Mouse (Mus musculus): Measurements from ENCODE around the gene Atp13a4.

The Atp13a4 gene

DNA sequence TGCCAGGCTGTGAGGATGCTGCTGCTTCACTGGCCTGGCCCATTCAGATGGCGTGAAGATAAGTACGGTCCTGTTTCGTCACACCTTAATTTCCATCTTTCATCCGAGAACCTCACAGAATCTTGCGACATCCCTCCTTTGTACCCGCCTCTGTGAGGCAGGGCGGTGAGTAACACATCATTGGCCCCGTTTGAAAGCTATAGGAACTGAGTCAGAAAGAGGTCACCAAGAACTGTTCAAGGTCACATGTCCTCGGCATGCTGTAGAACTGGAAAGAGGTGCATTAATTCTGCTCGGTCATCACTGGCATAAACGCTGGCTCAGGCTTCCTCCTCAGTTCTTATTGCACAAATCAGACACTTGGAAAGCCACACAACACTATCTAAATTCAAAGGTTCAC lies at the start of gene Atp13a4:
TSS of gene Atp13a4 (minus strand) at position 36 of the 400 bp plus-strand sequence.
- no peak for DNase-seq (ENCODE audit: extremely low read depth, low read depth)

DNA sequence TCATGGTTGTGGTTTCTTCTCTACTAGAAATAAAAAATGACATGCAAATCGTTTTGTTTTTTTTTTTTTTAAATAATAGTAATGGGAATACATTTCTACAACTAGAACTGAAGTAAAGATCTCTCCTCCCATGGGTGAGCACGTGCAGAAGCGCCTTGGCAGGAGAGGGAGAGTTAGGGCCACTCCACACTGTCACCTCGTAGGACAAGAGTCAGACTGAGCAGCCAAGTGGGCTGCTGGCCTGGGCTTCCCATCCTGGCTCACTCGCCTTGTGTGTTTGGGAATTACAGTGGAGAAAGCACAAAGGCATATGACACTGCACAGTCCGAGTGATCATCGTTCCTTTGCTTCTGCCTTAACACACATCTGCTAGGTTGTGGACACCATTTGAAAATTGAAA lies 47.5 kb upstream of the Atp13a4 start:
- no peak for DNase-seq (ENCODE audit: extremely low read depth, low read depth)

DNA sequence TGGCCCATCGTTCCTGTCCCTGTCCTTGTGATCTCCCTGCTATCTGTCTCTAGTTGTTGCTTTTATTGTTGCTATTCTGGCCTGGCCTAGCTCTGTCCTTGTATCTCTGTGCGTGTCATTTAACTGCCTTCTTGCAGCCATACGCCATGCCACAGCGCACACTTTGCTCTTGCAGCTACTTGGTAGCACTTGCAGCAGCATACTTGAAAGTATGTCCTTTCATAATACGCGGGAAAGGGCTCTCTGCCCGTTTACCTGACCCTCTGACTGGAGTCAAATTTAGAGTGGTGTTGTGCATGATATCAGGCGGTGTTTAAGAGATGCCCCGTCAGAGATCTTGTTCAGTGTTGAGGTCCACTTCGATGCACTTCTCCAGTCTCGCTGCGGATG lies 35.1 kb upstream of the Atp13a4 start:
- peak; percentile 19 for DNase-seq (ENCODE audit: extremely low read depth, low read depth)

DNA sequence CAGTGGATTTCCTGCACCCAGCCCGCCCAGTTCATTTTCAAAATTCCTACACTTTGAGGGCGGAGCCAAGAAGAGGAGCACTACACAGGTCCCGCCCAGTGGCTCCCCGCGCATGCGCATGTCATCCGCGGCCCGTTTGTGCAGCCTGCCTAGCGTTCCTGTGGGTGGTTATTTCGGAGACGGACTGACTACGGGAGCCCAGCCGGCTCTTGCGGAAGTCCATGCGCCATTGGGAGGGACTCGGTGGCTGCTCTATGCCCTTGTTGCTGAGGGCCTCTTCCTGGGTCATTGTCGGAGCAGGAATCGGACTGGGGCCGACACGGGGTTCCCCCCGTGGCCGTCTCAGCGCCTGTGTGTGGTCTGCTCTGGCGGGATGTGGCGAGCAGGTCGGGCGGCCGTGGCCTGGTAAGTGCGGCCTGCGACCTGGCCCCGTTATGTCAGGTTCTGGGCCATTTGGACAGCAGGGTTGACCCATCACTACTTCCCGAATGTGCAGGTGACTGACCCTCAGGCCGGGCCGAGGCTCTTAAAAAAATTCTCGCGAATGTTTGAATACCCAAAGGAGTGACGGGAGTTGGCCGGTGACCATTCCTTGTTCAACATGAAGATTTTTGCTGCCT lies 34.6 kb upstream of the Atp13a4 start, which contains the start of gene Opa1:
TSS of gene Opa1 (plus strand) at position 168 of the 620 bp plus-strand sequence.
- DNase-seq (ENCODE audit: extremely low read depth, low read depth) = peak; percentile 77

DNA sequence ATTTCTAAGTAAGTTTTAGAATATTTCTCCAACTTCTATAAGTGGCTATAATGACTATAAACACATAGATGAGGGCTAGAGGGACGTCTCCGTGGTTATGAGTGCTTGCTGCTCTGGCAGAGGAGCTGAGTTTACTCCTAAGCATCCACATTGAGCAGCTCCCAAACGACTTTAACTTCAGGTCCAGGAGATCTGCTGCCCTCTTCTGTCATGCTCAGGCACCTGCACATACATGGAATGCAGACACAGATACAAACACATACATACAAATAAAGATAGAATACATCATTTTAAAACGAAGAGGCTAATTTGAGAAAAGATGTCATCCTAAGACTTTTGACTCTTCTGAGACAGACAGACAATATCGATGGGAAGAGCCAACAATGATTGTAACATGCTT lies 31.0 kb upstream of the Atp13a4 start:
- DNase-seq (ENCODE audit: extremely low read depth, low read depth) = peak; percentile 16

DNA sequence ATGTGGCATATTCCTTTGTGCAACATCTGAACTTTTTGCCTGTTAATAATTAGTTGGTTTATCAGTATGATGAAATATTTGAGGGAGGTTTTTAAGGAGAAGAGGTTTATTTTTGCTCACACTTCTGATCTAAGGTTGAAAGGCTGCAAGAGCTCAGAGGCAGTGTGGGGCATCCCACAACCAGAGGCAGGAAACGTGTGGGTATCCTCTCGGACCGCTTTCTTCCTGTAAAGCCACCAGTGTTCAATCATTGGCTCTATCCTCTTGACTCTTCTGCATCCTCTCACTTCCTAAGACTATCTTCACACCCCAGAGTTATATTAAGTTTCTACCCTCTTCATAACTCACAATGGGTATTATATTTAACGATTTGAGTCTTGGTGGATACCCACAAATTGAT lies 29.3 kb upstream of the Atp13a4 start:
- no peak for DNase-seq (ENCODE audit: extremely low read depth, low read depth)

DNA sequence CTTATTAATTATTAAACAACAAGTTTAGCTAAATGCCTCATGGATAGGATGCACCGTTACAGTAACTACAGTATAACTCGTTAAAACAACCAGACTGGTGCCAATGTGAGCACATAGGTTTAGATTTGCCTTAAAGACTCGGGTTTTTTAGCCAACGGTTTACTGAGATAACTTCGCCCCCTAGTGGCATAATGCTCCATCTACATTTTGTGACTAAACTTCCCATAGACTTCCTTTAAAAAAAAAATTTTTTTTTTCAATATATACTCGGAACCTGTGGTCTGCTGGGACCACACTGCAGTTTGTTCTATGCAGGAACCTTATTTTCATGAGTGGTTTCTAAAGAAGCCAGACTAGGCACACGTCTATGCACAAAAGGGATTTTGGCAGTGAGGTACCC lies 16.2 kb upstream of the Atp13a4 start:
- DNase-seq (ENCODE audit: extremely low read depth, low read depth) = peak; percentile 39

DNA sequence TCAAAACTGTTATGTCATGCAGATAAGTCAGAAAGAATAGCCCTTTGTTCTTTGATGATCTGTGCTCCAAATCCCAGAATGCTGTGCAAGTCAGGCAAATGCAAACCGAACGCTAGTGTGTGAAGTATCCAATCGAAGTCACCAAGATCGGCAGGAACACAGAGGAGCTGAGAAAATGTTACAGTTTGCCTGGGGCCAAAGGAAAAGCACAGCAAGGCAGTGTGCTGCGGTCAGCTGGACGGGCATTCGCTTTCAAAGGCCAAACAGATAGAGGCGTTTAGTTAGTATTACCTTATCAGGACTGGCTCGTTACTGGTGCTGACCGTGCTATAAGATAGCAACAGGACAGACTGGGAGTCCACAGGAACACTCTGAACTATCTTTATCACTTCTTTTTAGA lies 15.8 kb upstream of the Atp13a4 start:
- no peak for DNase-seq (ENCODE audit: extremely low read depth, low read depth)

DNA sequence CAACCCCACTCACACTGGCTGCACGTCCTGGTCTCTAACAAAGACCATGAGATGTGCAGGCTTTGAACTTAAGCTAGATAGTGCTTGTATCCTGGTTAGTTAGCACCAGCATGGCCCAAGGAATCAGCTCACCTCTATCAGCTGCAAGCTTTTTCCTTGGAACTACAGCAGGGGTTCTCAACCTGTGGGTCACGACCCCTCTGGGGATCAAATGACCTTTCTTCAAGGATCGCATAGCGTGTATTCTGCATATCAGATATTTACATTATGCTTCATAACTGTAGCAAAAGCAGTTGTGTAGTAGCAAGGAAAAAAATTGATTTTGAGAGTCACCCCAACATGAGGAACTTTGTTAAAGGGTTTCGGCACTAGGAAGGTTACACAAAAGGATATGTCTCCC lies 15.0 kb upstream of the Atp13a4 start:
- DNase-seq (ENCODE audit: extremely low read depth, low read depth) = no peak

DNA sequence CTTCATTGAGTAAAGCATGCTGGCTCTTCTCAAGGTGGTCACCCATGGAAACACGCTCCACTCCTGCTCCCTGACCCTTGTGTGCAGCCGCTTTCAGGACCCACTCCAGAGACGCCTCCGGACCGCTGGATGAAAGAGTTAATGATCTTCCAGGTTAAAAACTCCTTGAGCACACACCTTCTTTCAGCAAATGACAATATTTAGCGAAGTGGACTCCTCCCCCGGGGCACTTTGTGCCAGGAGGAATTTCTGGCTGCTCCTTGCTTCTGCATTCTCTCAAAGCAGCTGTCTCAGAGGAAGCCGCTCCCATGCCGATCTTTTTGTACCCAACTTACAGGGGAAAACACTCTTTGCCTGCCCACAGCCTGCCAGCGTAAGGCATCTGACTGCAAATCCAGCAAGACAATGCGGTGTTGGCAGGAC lies 3.4 kb downstream of the Atp13a4 start:
- DNase-seq (ENCODE audit: extremely low read depth, low read depth) = no peak

DNA sequence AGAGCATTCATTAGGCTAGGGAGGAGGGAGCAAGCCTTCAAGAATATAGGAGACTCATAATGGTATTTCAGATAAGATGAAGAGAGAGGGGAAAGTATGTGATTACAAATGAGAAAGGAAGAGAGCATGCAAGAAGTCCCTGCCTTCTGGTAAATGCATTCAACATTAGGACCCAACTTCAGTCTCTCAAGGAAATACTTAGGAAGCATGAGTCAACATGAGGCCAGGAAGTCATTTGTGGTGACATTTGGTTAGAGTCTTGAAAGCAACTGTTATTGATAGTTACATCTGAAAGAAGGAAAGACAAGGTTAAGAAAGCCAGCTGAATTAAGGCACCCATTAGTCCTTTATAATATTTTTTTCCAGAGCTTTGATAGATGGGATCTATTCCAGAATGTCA lies 4.8 kb downstream of the Atp13a4 start:
- DNase-seq (ENCODE audit: extremely low read depth, low read depth) = no peak

DNA sequence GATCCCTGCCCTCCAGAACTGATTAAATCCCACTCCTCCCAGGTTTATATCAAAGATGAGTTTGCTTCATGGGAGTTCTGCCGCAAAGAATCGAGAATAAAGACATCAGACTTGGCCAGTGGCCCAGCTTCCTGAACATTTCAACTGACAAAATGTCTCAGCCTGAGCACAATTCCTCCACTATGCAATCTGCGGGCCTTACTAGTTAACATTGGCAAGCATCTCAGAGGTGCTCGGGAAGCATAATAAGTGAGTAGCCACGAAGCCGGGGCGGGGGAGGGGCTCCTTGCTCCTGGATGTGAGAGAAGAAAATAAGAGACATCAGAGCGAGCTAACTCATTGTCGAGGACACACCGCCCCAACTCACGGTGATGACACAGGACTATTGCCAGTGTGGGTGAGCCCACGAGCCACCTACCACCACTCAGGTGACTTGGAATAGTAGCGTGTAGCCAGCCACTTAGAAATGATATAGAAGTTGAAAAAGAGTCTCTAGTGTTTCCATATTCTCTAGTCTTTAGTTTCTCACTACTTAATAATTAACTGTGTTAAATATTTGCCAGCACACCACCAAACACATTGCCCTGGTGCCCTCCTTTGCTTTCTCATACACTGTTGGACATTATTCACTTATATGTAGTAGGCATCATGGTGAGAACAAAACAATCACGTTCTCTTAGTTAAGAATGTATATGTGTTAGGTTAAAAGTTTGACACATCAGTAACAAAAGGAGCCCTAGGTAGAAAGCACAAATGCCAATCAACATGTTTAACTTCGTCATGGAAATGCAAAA lies 8.1 kb downstream of the Atp13a4 start:
- no peak for DNase-seq (ENCODE audit: extremely low read depth, low read depth)

DNA sequence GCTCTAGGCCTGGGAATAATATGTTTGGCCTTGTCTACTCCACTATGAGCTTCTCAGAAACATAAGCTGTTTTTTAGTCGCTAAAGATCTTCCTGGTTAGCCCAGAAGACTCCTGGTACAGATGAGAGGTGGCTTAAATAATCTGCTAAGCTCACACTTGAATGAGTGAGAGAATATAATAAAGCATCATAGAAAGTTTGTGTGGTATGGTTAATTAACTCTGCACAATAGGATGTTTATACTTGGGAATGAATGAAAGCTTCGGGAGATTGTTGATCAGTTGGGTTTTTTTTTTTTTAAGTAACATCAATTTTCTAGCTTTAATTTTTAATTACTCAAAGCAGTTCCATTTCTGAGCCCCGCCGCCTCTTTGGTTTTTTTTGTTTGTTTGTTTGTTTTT lies 8.8 kb downstream of the Atp13a4 start:
- DNase-seq (ENCODE audit: extremely low read depth, low read depth) = no peak

DNA sequence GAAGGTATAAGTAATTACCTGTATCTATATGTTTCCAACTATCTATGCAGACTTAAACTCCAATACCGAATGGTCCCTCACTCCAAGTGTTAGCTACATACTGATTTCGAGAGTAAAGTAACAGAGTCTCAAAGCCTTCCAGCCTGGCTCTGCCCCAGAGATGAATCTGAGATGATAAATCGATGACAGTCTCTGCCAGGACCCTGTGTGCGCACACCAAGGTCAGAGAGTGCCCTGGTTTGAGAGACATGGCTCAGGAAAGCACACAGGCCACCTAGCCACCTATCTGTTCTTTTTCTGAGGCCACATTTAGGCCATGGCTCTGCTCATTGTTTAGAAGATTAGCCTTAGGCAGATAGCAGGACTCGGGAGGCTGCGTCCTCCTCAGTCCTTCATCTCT lies 11.0 kb downstream of the Atp13a4 start:
- DNase-seq (ENCODE audit: extremely low read depth, low read depth) = no peak

DNA sequence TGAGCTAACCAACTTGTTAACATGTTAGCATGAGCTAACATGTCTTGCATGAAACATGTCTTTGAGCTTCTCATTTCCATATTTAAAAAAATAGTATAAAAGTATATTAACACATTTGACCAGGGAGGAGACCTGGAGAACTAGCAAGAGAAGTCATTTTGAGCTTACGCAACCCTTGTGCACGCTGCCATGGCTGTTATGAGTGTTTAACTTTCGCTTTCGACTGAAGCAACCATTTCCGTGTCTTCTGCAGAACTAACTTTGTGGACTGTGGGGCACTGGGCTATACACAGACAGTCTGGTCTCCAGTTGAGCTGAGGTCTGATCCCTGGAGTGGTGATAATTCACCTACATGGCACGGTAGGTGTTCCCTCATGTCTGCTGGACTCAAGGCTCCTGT lies 17.6 kb downstream of the Atp13a4 start:
- no peak for DNase-seq (ENCODE audit: extremely low read depth, low read depth)

DNA sequence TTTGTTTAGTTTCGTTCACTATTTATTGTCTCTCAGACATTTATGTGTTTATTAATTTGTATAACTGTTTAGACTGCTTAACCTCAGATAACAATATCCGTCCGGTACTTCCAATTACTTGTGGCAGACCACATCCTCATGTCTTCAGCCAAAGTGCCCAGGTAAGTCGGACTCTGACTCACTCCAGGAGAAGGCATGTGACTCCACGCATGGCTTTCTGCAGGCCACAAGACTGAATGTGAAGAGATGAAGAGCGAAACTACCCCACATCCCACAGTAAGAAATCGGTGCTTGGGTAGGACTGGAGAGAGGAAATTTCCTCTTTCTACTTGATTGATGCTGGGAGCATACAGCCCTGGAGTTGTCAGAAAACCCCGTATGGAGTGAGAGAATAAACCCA lies 18.1 kb downstream of the Atp13a4 start:
- DNase-seq (ENCODE audit: extremely low read depth, low read depth) = no peak

DNA sequence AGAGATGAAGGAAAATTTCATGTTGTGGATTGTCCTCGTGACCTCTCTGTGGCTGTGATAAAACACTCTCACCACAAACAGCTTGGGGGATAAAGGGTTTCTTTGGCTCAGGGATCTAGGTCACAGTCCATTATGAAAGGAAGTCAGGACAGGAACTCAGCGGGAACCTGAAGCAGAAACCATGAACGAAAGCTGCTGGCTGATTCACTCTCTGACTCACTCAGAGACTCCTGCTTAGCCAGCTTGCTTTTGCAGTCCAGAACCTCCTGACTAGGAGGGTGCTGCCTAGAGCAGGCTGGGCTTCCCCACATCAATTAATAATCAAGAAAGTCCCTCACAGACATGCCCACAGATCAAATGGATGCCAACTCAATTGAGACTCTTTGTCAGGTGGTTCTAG lies 32.2 kb downstream of the Atp13a4 start:
- no peak for DNase-seq (ENCODE audit: extremely low read depth, low read depth)

DNA sequence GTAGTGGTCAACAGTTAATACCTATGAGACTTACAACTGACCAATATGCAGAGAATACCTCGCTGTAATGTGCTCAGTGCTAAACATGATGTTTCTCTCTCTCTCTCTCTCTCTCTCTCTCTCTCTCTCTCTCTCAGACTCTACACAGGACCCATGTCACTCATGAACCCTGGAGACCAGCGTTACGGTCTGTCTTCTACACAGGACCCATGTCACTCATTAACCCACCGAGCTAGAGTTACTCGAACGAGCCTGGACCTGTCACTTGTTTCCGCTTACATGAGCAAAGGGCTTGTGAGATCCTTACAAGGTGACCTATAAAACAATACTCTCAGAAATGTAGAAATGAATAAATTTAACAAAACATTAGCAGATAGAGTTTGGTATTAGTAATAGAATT lies 33.9 kb downstream of the Atp13a4 start:
- DNase-seq (ENCODE audit: extremely low read depth, low read depth) = no peak

DNA sequence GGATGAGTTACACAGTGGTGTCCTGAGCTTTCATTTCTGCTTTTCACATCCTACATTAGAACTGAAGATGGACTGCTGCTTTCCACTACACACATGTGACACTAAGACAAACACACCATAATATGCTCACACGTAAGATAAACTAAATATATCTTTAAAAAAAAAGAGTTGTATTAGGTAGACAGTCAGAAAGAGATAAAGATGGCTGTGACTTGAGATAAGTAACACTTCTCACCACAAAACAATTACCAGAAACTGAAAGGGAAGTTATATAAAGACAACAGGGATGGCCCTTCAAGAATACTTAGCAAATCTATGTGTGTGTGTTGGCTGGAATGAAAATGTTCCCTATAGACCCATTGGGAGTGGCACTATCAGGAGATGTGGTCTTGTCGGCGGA lies 34.8 kb downstream of the Atp13a4 start:
- no peak for DNase-seq (ENCODE audit: extremely low read depth, low read depth)

DNA sequence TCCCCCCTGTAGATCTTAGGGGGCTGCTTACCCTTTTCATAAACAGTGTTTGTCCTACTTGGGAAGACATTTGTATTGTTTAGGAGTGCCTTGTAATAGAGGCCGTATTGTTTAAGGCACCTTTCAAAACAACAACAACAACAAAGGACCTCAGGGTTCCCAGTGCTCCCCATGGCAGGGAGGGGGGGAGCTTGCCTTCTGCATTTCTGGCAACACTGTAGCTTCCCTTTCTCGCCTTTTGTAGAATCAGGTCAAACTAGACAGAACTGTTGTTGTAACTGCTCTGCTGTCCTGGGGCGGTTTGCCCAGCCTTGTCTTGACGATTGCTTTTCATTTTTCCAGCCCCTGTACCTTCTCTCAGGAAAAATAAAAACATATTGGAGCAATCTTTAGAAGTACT lies 40.0 kb downstream of the Atp13a4 start:
- no peak for DNase-seq (ENCODE audit: extremely low read depth, low read depth)

DNA sequence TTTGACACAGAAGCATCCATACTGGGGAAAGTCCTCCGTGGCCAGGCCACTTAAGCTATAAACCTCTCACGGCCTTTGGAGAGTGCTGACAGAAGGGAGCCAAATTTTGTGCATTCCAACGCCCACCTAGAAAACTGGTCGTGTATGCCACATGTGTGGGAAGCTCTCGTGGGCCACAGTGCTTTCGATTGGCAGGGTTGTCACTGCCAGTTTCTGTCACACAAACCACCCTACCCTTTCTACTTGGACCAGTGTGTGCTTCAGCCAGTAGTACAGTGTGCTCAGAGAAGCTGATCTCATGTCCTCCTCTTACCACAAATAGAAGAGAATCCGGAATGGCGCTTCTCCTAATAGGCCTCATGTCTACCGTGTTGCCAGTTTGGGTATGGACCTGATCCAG lies 40.5 kb downstream of the Atp13a4 start:
- no peak for DNase-seq (ENCODE audit: extremely low read depth, low read depth)

DNA sequence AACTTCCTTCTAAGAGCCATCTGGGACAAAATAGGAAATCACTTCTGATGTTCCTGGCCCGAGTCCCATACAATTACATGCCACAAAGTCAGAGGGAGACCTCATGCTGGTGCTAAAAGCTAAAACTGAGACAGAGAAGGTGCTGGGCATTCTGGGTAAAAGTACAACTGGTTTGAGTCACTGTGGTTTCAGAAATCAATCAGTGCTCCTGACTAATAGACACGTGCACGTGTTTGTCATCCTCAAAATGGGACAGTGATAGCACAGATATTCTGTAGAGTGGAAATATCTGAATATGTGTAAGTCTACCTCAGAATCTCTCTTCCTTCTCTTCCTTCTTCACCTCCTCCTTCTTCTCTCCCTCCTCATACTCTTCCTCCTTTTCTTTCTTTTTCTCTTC lies 53.6 kb downstream of the Atp13a4 start:
- no peak for DNase-seq (ENCODE audit: extremely low read depth, low read depth)

DNA sequence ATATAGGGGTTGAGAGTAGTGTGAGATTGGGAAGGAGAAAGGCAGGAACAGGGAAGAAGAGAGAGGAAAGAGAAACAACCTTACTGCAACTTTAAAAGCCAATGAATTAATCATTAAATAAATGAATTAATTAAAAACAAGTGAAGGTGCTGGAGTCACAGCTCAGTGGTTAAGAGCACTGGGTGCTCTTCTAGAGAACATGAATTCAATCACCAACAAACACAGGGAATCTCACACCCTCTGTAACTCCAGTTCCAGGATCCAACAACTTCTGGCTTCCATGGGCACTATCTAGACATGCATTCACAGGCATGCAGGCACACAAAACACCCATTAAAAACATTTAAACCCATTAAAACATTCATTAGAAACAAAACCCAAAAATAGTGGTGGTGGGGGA lies 63.2 kb downstream of the Atp13a4 start:
- DNase-seq (ENCODE audit: extremely low read depth, low read depth) = no peak
